Mouse (Mus musculus) kidney, embryonic 15.5 days (tissue): ENCODE measurements around the gene Psme2b. TPM values are rescaled to one million over a fixed set of nuclear protein-coding genes. Genes with fewer than 3 reads are reported as not detected.
"Not testable (repeated sequence)": the region's sequence is repeated elsewhere in the genome, so short reads cannot be mapped to it uniquely, and the experiment has no call there.

Experiments used
- ATAC-seq: fragments of 200-750 bp; cut with Nextera tagmentation; replicated peaks from 2 replicates; pipeline ENCODE4 v1.8.0; 2017; ENCODE audit warnings: moderate TSS enrichment; ENCODE audit not compliant: low FRiP score
- H3K27ac ChIP-seq: fragments of 300-500 bp; sonication (generic); 2 replicates; pipeline ENCODE4 v1.5.1; 2015; ENCODE audit warnings: mild to moderate bottlenecking, inconsistent platforms
- H3K27me3 ChIP-seq: fragments of 300-500 bp; sonication (generic); 2 replicates; pipeline ENCODE4 v1.6.1; 2015; ENCODE audit warnings: inconsistent platforms
- H3K36me3 ChIP-seq: fragments of 300-500 bp; sonication (generic); 2 replicates; pipeline ENCODE4 v1.6.1; 2015; ENCODE audit warnings: inconsistent platforms
- H3K4me1 ChIP-seq: fragments of 300-500 bp; sonication (generic); 2 replicates; pipeline ENCODE4 v1.6.1; 2015; ENCODE audit warnings: inconsistent platforms
- H3K4me2 ChIP-seq: fragments of 300-500 bp; sonication (generic); 2 replicates; pipeline ENCODE4 v1.6.1; 2015; ENCODE audit warnings: moderate library complexity, mild to moderate bottlenecking, inconsistent platforms
- H3K4me3 ChIP-seq: fragments of 300-500 bp; sonication (generic); replicated peaks from 2 replicates; pipeline ENCODE4 v1.5.1; 2015; ENCODE audit warnings: mild to moderate bottlenecking, inconsistent platforms
- H3K9ac ChIP-seq: fragments of 300-500 bp; sonication (generic); 2 replicates; pipeline ENCODE4 v1.6.1; 2015; ENCODE audit warnings: mild to moderate bottlenecking, inconsistent platforms
- H3K9me3 ChIP-seq: fragments of 300-500 bp; sonication (generic); replicated peaks from 2 replicates; pipeline ENCODE4 v1.6.1; 2016; ENCODE audit warnings: inconsistent platforms
- WGBS: fragments of 180-500 bp; shearing (Covaris S2); methylation state at CpG from one replicate; pipeline ENCODE4 v1.1.7; 2015; ENCODE audit warnings: mixed read lengths; 5-methylcytosine and 5-hydroxymethylcytosine counted together
- polyA plus RNA-seq: library from polyadenylated mRNA; unstranded; fragments of >200 nt; fragmentation: Nextera tagmentation; extraction: Ambion mirVana; gene quantifications from 2 replicates; pipeline ENCODE4 v1.2.1, GENCODE M21; 2015

Psme2b gene
- 2.4 and 2.9 TPM in 2 replicates for polyA plus RNA-seq

GRCm38 (mm10) chr11:48946090-48946489, at the start of gene Psme2b:
Psme2b (minus strand) TSS chr11:48946190.
- not testable (repeated sequence) for H3K4me3 ChIP-seq, ATAC-seq, H3K36me3 ChIP-seq, H3K27ac ChIP-seq, H3K4me2 ChIP-seq, H3K4me1 ChIP-seq, H3K9me3 ChIP-seq, H3K27me3 ChIP-seq, H3K9ac ChIP-seq
- WGBS = 97% methylated on average over 6 of the region's 6 CpGs

- Histone ChIP-seq H3K4me1 (peaks cover 15% of the 10 kb centered on the region; the same call in 1 of the 2 replicates), H3K27ac (peak within 1 kb of the TSS; percentile 63; the same call in 1 of the 2 replicates)
- 16% methylated on average over 2 of the region's 2 CpGs for WGBS
- ATAC-seq = peak; percentile 89
- not testable (repeated sequence) for H3K9me3 ChIP-seq, H3K36me3 ChIP-seq, H3K4me2 ChIP-seq, H3K4me3 ChIP-seq, H3K27me3 ChIP-seq, H3K9ac ChIP-seq
These were observed 48.0 kb upstream of the Psme2b start, which contains the start of gene Tgtp1 for GRCm38 (mm10) chr11:48994018-48994417. Tgtp1 (minus strand) TSS chr11:48994172.

DNA sequence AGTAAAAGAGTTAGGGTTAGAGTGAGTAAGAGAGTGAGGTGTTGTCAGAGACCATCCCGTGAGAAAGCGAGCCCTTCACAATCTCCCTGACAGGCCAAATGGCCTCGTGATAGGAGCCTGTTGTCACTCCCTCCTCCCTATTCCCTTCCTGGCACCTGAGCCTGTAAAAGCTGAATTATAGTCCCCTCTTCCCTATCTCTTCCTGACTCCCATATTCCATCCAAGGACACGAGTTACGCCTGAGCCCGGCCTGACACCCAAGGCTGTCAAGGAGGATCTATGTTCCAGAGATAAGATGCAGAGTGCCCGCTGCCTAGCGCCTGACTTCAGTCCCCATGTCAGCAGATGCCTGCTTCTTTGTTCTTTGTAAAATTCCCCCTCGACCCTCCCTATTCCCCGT, 47.3 kb upstream of the Psme2b start:
- H3K27me3 ChIP-seq, H3K9me3 ChIP-seq, ATAC-seq, H3K27ac ChIP-seq, H3K9ac ChIP-seq, H3K4me3 ChIP-seq, H3K36me3 ChIP-seq, H3K4me2 ChIP-seq: not testable (repeated sequence)
- WGBS = 19% methylated on average over 10 of the region's 10 CpGs
- H3K4me1 ChIP-seq = peaks cover 15% of the 10 kb centered on the region; the same call in 1 of the 2 replicates

DNA sequence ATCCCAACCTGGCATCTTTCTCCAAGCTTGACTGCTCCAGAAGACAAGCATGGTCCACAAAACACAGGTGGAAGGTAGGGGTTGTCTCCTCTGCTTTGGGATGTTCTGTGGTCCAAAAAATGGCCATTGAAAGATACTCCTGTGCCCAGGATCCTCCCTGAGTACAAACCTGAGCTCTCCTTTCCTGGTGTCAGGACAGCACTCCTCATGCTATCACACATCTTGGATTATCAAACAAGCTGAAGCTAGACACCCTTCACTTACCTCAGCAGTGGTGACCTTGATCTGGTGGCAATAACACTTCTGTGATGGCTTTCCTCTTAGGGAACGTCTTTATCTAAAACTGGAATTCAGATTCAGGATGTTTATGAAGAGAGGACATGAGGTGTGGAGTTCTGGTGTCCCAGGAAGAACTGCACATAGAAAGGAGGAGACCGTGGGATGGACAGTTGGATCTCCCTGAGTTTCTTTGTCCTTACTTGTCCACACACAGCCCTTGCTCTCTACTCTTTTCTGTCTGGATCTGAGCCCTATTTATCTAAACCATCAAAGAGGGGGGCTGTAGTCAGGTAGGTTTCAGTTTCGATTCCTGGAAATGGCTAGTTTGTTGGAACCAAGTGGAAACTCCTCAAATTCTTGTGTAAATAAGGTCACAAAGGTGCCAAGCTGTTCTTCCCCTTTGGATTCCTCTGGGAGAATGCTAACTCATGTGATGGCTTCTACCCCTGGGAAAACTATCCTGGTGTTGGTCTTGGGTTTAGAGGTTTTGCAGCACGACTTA, 45.9 kb upstream of the Psme2b start, which contains the start of gene Gm12185:
Gene Gm12185, minus strand, starts transcription at position 487 of the 781 bp plus-strand sequence.
- not testable (repeated sequence) for H3K9me3 ChIP-seq, H3K36me3 ChIP-seq, H3K4me3 ChIP-seq, H3K4me2 ChIP-seq, H3K9ac ChIP-seq, H3K27me3 ChIP-seq, ATAC-seq, H3K27ac ChIP-seq
- 46% methylated on average over 4 of the region's 4 CpGs for WGBS
- peaks cover 15% of the 10 kb centered on the region; the same call in 1 of the 2 replicates for H3K4me1 ChIP-seq

DNA sequence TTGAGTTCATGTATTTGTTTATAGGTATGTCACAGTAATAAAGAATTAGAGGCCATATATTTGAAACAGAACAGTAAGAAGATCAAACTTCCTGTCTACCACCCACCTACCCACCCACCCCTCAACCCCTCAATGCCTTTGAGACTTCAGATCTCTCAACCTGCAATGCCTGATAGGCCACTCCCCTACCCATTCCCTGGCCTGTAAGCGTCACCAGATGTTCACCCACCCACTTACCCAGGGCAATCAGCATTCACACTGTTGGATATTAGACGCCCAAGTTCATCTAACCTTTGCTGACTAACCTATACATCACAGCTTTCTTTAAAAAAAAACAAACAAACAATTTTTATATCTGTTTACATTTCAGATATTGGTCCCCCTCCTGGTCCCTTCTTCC, 44.0 kb upstream of the Psme2b start:
- H3K9ac ChIP-seq, H3K36me3 ChIP-seq, H3K4me3 ChIP-seq, H3K27ac ChIP-seq, H3K9me3 ChIP-seq, H3K27me3 ChIP-seq, H3K4me2 ChIP-seq, ATAC-seq: not testable (repeated sequence)
- WGBS = 61% methylated on average over 2 of the region's 2 CpGs
- peaks cover 15% of the 10 kb centered on the region; the same call in 1 of the 2 replicates for H3K4me1 ChIP-seq

- H3K9me3 ChIP-seq, H3K4me1 ChIP-seq, ATAC-seq, H3K4me3 ChIP-seq, H3K27ac ChIP-seq, H3K36me3 ChIP-seq, H3K9ac ChIP-seq, H3K4me2 ChIP-seq, H3K27me3 ChIP-seq: not testable (repeated sequence)
- WGBS = 76% methylated on average over 2 of the region's 3 CpGs
These were observed 42.2 kb upstream of the Psme2b start for GRCm38 (mm10) chr11:48988219-48988618.

GRCm38 (mm10) chr11:48982848-48983247, 36.9 kb upstream of the Psme2b start:
- not testable (repeated sequence) for H3K27ac ChIP-seq, H3K4me2 ChIP-seq, H3K4me3 ChIP-seq, H3K4me1 ChIP-seq, H3K9me3 ChIP-seq, H3K36me3 ChIP-seq, H3K9ac ChIP-seq, ATAC-seq, H3K27me3 ChIP-seq
- WGBS = no CpG with 5 or more reads among the region's 3 CpGs

DNA sequence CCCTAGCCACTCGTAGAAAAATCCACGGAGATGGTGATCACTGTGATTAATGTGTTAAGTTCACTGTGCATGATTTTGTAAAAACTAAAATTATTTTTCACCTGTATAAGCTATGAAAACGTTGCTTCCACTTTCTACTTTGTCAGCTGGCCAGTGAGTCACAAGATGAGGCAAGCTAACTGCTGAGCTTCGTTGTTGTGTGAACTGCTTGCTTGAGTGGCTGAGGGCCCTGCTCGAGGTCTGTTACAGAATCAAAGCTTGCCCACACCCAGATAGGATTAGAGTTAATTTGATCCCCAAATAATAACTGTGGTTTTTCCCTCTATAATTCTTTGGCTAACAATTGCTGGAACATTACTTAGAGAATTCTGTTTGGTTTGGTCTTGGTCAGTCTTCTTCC, 34.1 kb upstream of the Psme2b start:
- not testable (repeated sequence) for H3K4me1 ChIP-seq, H3K9me3 ChIP-seq, H3K4me2 ChIP-seq, H3K4me3 ChIP-seq, H3K36me3 ChIP-seq, ATAC-seq, H3K27me3 ChIP-seq, H3K9ac ChIP-seq, H3K27ac ChIP-seq
- no CpG with 5 or more reads among the region's 5 CpGs for WGBS

DNA sequence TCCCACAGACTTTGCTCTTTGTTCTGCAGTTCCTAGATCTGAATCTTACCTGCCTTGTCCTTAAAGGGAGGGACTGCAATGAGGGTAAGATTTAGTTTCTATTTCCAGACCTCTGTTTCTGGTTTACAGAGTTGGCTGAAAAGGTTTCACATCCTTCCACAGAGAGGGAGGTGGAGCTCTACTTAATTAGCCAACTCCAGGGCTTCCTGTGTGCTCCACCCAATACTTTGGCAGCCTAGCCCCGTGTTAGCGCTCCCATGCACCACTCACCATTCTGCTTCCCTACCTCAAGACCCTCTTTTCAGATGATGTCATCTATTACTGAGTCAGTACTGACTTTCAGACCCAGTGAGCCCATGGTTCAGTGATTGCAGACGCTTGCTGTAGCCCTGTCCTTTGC, 33.3 kb upstream of the Psme2b start, which contains the start of gene 9930111J21Rik1:
Gene 9930111J21Rik1, minus strand, starts transcription at position 148 of the 400 bp plus-strand sequence.
- not testable (repeated sequence) for H3K4me3 ChIP-seq, H3K9ac ChIP-seq, H3K36me3 ChIP-seq, H3K4me1 ChIP-seq, ATAC-seq, H3K27ac ChIP-seq, H3K9me3 ChIP-seq, H3K4me2 ChIP-seq, H3K27me3 ChIP-seq
- no CpG with 5 or more reads among the region's 3 CpGs for WGBS

DNA sequence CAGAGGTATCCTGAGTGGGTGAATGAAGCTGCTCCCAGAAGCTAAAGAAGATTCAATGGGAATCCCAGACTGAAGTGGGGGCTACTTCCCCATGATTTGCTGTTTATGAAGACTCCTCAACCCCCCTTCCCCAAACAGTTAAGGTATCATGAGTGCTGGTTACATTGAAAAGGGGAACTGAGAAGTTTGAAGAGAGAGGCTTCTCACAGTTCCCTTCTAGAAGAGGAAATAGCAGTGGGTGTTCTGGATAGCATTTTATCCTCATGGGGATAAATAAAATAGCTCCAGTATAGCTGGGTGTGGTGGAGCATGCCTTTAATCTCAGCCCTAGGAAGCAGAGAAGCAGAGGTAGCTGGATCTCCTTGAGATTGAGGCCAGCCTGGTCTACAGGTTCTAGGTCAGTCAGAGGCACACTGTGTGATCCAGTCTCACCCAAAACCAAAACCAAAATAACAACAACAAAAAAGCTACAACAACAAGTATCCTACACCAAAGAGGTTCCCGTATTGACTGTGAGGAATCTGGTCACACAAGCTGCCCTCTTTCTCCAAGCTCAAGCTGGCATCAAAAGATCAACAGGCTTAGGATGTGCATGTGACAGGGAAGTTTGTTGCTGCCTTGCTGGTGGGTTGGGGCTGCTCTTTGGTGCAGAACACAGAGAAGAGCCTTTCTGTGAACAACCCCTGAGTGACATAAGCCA, 32.4 kb upstream of the Psme2b start, which contains the start of gene Olfr56:
Gene Olfr56, plus strand, starts transcription at position 650 of the 700 bp plus-strand sequence.
- not testable (repeated sequence) for H3K4me2 ChIP-seq, H3K9ac ChIP-seq, ATAC-seq, H3K36me3 ChIP-seq, H3K4me3 ChIP-seq, H3K27me3 ChIP-seq, H3K9me3 ChIP-seq, H3K4me1 ChIP-seq, H3K27ac ChIP-seq
- no CpG with 5 or more reads among the region's 1 CpGs for WGBS

DNA sequence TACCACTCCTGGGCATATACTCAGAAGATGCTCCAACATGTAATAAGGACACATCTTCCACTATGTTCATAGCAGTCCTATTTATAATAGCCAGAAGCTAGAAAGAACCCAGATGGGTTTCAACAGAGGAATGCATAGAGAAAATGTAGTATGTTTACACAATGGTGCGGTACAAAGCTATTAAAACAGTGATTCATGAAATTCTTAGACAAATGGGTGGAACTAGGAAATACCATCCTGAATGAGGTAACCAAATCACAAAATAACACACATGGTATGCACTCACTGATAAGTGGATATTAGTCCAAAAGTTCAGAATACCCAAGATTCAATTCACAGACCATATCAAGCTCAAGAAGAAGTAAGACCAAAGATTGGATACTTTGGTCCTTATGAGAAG, 28.7 kb upstream of the Psme2b start:
- not testable (repeated sequence) for ATAC-seq
- WGBS = no CpG with 5 or more reads among the region's 1 CpGs

DNA sequence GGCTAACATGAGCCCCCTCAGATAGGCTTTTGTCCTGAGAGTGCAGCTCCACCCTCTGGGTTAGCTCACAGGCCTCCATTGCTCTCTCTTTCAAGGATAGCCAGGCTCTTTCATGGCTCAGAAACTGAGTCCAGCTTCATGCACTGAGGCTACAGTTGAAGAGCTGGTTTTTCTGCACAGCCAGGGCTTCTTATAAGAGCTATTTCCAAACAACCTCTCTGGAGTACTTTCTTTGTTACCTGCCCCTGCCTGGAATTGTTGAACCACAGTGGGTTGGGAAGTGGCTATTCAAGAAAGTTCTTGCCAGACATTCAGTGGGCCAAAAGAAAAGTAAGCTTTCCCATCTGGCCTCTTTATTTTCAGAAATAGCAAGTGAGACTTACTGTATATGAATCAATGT, 6.7 kb downstream of the Psme2b start:
- not testable (repeated sequence) for H3K27ac ChIP-seq, H3K9ac ChIP-seq, H3K4me3 ChIP-seq, H3K9me3 ChIP-seq, H3K4me1 ChIP-seq, ATAC-seq, H3K4me2 ChIP-seq, H3K36me3 ChIP-seq, H3K27me3 ChIP-seq

More for the DNA sequence above, 28.7 kb upstream of the Psme2b start:
- not testable (repeated sequence) for H3K27ac ChIP-seq, H3K4me2 ChIP-seq, H3K4me3 ChIP-seq, H3K4me1 ChIP-seq, H3K36me3 ChIP-seq, H3K9me3 ChIP-seq, H3K9ac ChIP-seq, H3K27me3 ChIP-seq
